Mouse (Mus musculus) ovary, adult 2 months (tissue): ENCODE results near the gene Pnliprp2. TPM values are rescaled to one million over a fixed set of nuclear protein-coding genes. Genes with fewer than 3 reads are reported as not detected.

Experiments used
- polyA plus RNA-seq: library from polyadenylated mRNA; depleted of rRNA; stranded (reverse); fragments of >200 nt; gene quantifications from 2 replicates; pipeline ENCODE4 v1.2.3, GENCODE M21; 2012; rRNA removed

Pnliprp2 gene
- polyA plus RNA-seq = 0.10 TPM in 1 of 2 replicates, not detected in the other

GRCm38 (mm10) chr19:58759423-58759822 lies at the start of gene Pnliprp2:
TSS of gene Pnliprp2 (plus strand) at chr19:58759719.

GRCm38 (mm10) chr19:58728445-58729031 lies 31.0 kb upstream of the Pnliprp2 start, which contains the start of gene Pnliprp1:
TSS of gene Pnliprp1 (plus strand) at chr19:58728887.

GRCm38 (mm10) chr19:58794284-58794683 lies 34.8 kb downstream of the Pnliprp2 start, which contains the start of gene 1700019N19Rik:
TSS of gene 1700019N19Rik (minus strand) at chr19:58794461.

Other genes with a start within 250 kb of the Pnliprp2 start
- not detected in 2 replicates for gene Ccdc172, start 247.7 kb upstream of the Pnliprp2 start, polyA plus RNA-seq
- gene Pnlip, start 107.2 kb upstream of the Pnliprp2 start, polyA plus RNA-seq = 0.34 and 0.58 TPM in 2 replicates
- gene Pnliprp1, start 30.8 kb upstream of the Pnliprp2 start, polyA plus RNA-seq = 0.57 and 0.77 TPM in 2 replicates
- gene 1700019N19Rik, start 34.7 kb downstream of the Pnliprp2 start, polyA plus RNA-seq = 0.50 and 1.6 TPM in 2 replicates
- gene Eno4, start 183.7 kb downstream of the Pnliprp2 start, polyA plus RNA-seq = 2.3 and 2.4 TPM in 2 replicates
- gene Hspa12a, start 183.9 kb downstream of the Pnliprp2 start, polyA plus RNA-seq = 26.6 and 28.6 TPM in 2 replicates